In the genomic region with DNA sequence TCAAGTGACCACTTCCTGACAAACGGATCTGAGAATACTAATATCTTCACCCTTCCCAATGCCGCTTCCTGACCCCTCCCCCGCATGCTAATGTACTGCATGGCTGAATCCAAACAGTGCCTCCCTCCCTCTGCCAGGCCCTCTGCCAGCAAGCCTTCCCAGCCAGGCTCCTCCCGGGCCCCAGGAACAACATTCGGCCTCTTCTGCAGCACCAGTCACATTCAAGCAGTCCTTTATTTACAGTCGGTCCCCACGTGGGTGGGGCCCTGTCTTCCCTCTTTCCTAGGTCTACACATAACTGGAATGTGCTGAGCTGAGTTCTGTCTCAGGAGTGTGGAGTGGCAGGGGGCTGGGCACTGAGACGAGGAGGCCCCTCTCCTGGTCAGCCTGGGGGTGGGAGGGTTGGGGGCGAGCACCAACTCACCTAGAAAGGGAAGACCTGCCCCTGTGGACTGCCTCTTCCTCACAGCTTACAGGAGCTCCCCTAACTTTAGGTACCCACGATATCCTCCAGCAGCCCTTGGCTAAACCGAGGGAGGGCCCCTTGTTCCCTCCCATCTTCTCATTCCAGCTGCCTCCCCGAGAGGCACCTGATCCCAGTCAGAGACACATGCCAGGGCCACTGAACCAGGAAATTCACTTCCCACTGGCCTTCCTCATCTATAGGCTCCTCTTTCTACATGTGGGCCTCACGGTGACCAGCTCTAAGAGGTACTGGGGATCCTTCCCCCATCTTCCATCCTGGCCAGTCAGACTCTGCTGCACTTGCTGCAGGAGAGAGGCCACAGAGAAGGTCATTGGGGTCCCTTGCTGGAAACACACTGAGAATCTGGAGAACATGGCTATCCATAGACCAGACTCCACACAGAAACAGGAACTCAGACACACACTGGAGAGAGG, we compare ENCODE assay signal across 8 mouse cellular contexts. TPM values are rescaled to one million over a fixed set of nuclear protein-coding genes. Genes with fewer than 3 reads are reported as not detected.
DNase-seq lines count a peak whose midpoint lies in the region; ATAC-seq lines count a peak whose summit lies in the region.

No protein-coding gene starts in this region.

- peak overlapping the region; percentile 43 for H3K4me2 ChIP-seq in intestine, embryonic 14.5 days (ENCODE audit: low read length)

- peak; percentile 57 for ATAC-seq in intestine, embryonic 14.5 days (replicated peaks; ENCODE audit: low FRiP score, low TSS enrichment, low read depth)
- no peak for ATAC-seq in activated CD4-positive, CD25-positive, alpha-beta regulatory T cell, adult 4 months

- peaks cover 44% of the 10 kb centered on the region for H3K36me3 ChIP-seq in intestine, embryonic 14.5 days (ENCODE audit: control insufficient read depth, insufficient read depth, low read length)
- H3K36me3 ChIP-seq in macrophage (ENCODE audit: inconsistent target), result peaks cover 32% of the 10 kb centered on the region

- DNase-seq in adipocyte (ENCODE audit: low spot score), result peak; percentile 98
- peak; percentile 87 for DNase-seq in cerebellum, adult 9-11 months
- DNase-seq in gastrocnemius, postnatal 25 days, result peak; percentile 71
- DNase-seq in intestine, embryonic 14.5 days (ENCODE audit: low spot score), result peak; percentile 80
- peak; percentile 37 to 73 for DNase-seq in left cerebral cortex, postnatal 25 days (ENCODE audit: low spot score in 2 of 2)
- DNase-seq in skeletal muscle tissue, adult 2 months (ENCODE audit: low read depth, low spot score), result peak; percentile 40

- intact Hi-C loops in left cerebral cortex, postnatal 25 days (cut with DNase I), result no loop called here

- H3K4me3 ChIP-seq in intestine, embryonic 14.5 days (ENCODE audit: low read depth, low read length), result no peak overlapping the region
- no peak overlapping the region for H3K4me3 ChIP-seq in macrophage (ENCODE audit: inconsistent target)

- H3K79me2 ChIP-seq in macrophage (ENCODE audit: inconsistent target), result peaks cover 98% of the 10 kb centered on the region

- peaks cover 70% of the 10 kb centered on the region for H3K4me1 ChIP-seq in intestine, embryonic 14.5 days (replicated peaks; ENCODE audit: control insufficient read depth, insufficient read depth, low read length)

- H3K9ac ChIP-seq in intestine, embryonic 14.5 days (ENCODE audit: low read length), result no peak overlapping the region

- WGBS in intestine, embryonic 14.5 days, result 4% methylated on average over 13 of the region's 13 CpGs
- WGBS in macrophage (ENCODE audit: missing documents), result 57% methylated on average over 13 of the region's 13 CpGs

- H3K9me3 ChIP-seq in intestine, embryonic 14.5 days (ENCODE audit: control insufficient read depth, low read length), result no peaks in the 10 kb centered on the region

- no peaks in the 10 kb centered on the region for H3K27me3 ChIP-seq in intestine, embryonic 14.5 days (replicated peaks; ENCODE audit: control insufficient read depth, insufficient read depth, low read length)

- H3K27ac ChIP-seq in intestine, embryonic 14.5 days (ENCODE audit: low read depth), result peak overlapping the region; percentile 76
- H3K27ac ChIP-seq in macrophage, result peak overlapping the region; percentile 33

RNA-seq across cellular contexts. Expression of a gene that starts 15.2 kb away (rescaled TPM):
- total RNA-seq in gastrocnemius, postnatal 25 days (2021), result 10 to 100 TPM; 22.2 to 29.7 TPM
- polyA plus RNA-seq in intestine, embryonic 14.5 days (2014; fragmentation: Nextera tagmentation; extraction: Ambion mirVana), result 35.1 and 40.1 TPM in 2 replicates
- 10 to 100 TPM; 86.4 to 87.3 TPM for total RNA-seq in left cerebral cortex, postnatal 25 days (2021)
- total RNA-seq in macrophage (2018; cell fraction: chromatin; rRNA removed), result 100 to 1,000 TPM; 104 to 576 (median 356) TPM
- total RNA-seq in macrophage (2018; cell fraction: cytosol; rRNA removed), result 10 to 100 TPM; 15.7 to 66.9 (median 36.1) TPM
- total RNA-seq in macrophage (2018; cell fraction: nucleus; rRNA removed), result 100 to 1,000 TPM in 20 of 26 experiments, 10 to 100 TPM in 6; 62.0 to 363 (median 169) TPM
- 13.9 to 21.1 TPM (median 19.1 TPM) in 3 replicates for polyA plus RNA-seq in macrophage (2018)
- polyA plus RNA-seq in activated CD4-positive, CD25-positive, alpha-beta regulatory T cell, adult 4 months (2017; shearing (Covaris generic)), result 10 to 100 TPM; 17.2 to 23.9 TPM

Comparison
In these comparisons a context has a peak if more than half of its experiments do, and no peak if none do; other contexts are left out.
1. DNase-seq: peak in every context shown above with its lines; median percentile 98 in adipocyte; 87 in cerebellum, adult 9-11 months; 80 in intestine, embryonic 14.5 days; 71 in gastrocnemius, postnatal 25 days; 55 in left cerebral cortex, postnatal 25 days; 40 in skeletal muscle tissue, adult 2 months.